Mouse (Mus musculus) MN1 (cell line): ENCODE measurements at regions not wholly inside any gene's neighbourhood (a gene's known extent, or its start where the extent isn't known, plus 50 kb on each side); places are given as distances from the start of the nearest gene placed in this dataset.
"Not testable (repeated sequence)": the region's sequence is repeated elsewhere in the genome, so short reads cannot be mapped to it uniquely, and the experiment has no call there.

Experiments used
- DNase-seq: peaks from one replicate; pipeline ENCODE4 v3.0.0-alpha.2; 2016; ENCODE audit warnings: low spot score

GRCm38 (mm10) chr10:62055408-62055807 is 76.5 kb upstream of the Col13a1 start:
- DNase-seq, result peak; percentile 50

- no peak for DNase-seq
Measured at GRCm38 (mm10) chr10:62049782-62050192, 70.9 kb upstream of the Col13a1 start.

- DNase-seq, result no peak
Measured at GRCm38 (mm10) chr10:62044408-62044807, 65.5 kb upstream of the Col13a1 start.

GRCm38 (mm10) chr10:62039915-62040314 is 61.0 kb upstream of the Col13a1 start:
- DNase-seq, result no peak

- DNase-seq, result no peak
Measured at GRCm38 (mm10) chr10:62038656-62039055, 59.7 kb upstream of the Col13a1 start.

- DNase-seq, result no peak
Measured at GRCm38 (mm10) chr10:62037402-62038199, 58.7 kb upstream of the Col13a1 start.

GRCm38 (mm10) chr10:62036815-62037214 is 57.9 kb upstream of the Col13a1 start:
- DNase-seq, result no peak

GRCm38 (mm10) chr10:62034291-62034690 is 55.4 kb upstream of the Col13a1 start:
- no peak for DNase-seq

- no peak for DNase-seq
Measured at GRCm38 (mm10) chr10:62033748-62034147, 54.8 kb upstream of the Col13a1 start.

- DNase-seq, result not testable (repeated sequence)
Measured at GRCm38 (mm10) chr10:62031986-62032385, 53.1 kb upstream of the Col13a1 start.

- DNase-seq, result no peak
Measured at GRCm38 (mm10) chr10:62029271-62029670, 50.4 kb upstream of the Col13a1 start.
